Mouse (Mus musculus): ENCODE measurements around the gene Hbs1l.

DNA sequence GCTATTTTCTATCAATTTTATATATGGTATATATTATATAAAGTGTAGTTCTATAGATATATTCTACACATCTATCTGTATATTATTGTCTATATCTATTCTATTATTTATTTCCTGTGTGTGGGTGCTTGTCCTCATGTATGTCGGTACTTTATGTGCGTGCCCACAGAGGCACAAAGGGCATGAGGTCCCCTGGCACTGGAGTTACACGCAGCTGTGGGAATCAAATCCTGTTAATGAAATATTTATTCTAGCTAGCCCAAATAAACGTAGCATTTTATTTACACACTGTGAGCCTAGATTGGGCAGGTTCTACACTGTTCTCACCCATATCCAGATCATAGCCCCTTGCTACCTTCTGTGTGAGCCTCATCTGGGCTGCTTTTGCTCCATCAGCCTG lies 63.3 kb downstream of the Hbs1l start:
- TF ChIP-seq POU5F1 (IDR thresholded peaks at IDR 0.05; ENCODE audit: borderline replicate concordance, low read length) (no peak), CTCF (conservative IDR thresholded peaks at IDR 0.05; ENCODE audit: low read length) (no peak), NANOG (IDR thresholded peaks at IDR 0.05; ENCODE audit: borderline replicate concordance, low read length) (no peak)

Data from E14TG2a.4 (cell line).